Mouse (Mus musculus) retina, postnatal 7 days (tissue): ENCODE data around the gene Rbm46.

Experiments used
- DNase-seq: peaks from one replicate; pipeline ENCODE4 v3.0.0-alpha.2; 2012; ENCODE audit warnings: low read depth, low spot score

The Rbm46 gene

GRCm38 (mm10) chr3:82876372-82876739 lies at the start of gene Rbm46:
Gene Rbm46, minus strand, starts transcription at chr3:82876483.
- DNase-seq, result peak; percentile 55

- no peak for DNase-seq
Observed at GRCm38 (mm10) chr3:82915632-82916031, 39.3 kb upstream of the Rbm46 start.

- DNase-seq, result no peak
Observed at GRCm38 (mm10) chr3:82908671-82909070, 32.4 kb upstream of the Rbm46 start.

- no peak for DNase-seq
Observed at GRCm38 (mm10) chr3:82904211-82904908, 28.1 kb upstream of the Rbm46 start.

- DNase-seq, result no peak
Observed at GRCm38 (mm10) chr3:82903613-82904205, 27.4 kb upstream of the Rbm46 start, which contains the start of gene Lrat. Gene Lrat, minus strand, starts transcription at chr3:82903973.

GRCm38 (mm10) chr3:82902757-82903612 lies 26.7 kb upstream of the Rbm46 start:
- DNase-seq, result no peak

GRCm38 (mm10) chr3:82888842-82889241 lies 12.6 kb upstream of the Rbm46 start:
- DNase-seq, result no peak

- DNase-seq, result no peak
Observed at GRCm38 (mm10) chr3:82877258-82877657, 975 bp upstream of the Rbm46 start.

GRCm38 (mm10) chr3:82875671-82876371 lies 462 bp downstream of the Rbm46 start:
- DNase-seq, result no peak

- no peak for DNase-seq
Observed at GRCm38 (mm10) chr3:82857414-82858077, 18.7 kb downstream of the Rbm46 start.

GRCm38 (mm10) chr3:82825165-82825564 lies 51.1 kb downstream of the Rbm46 start:
- DNase-seq, result no peak

- no peak for DNase-seq
Observed at GRCm38 (mm10) chr3:82811851-82812250, 64.4 kb downstream of the Rbm46 start.

GRCm38 (mm10) chr3:82810334-82811120 lies 65.8 kb downstream of the Rbm46 start:
- DNase-seq, result no peak

GRCm38 (mm10) chr3:82809769-82810168 lies 66.5 kb downstream of the Rbm46 start:
- DNase-seq, result no peak

GRCm38 (mm10) chr3:82808323-82808911 lies 67.9 kb downstream of the Rbm46 start:
- DNase-seq, result no peak

- DNase-seq, result no peak
Observed at GRCm38 (mm10) chr3:82805291-82805690, 71.0 kb downstream of the Rbm46 start.

GRCm38 (mm10) chr3:82800470-82800843 lies 75.8 kb downstream of the Rbm46 start:
- DNase-seq, result no peak

GRCm38 (mm10) chr3:82799735-82800469 lies 76.4 kb downstream of the Rbm46 start:
- no peak for DNase-seq

- DNase-seq, result no peak
Observed at GRCm38 (mm10) chr3:82793656-82794055, 82.6 kb downstream of the Rbm46 start.
